Mouse (Mus musculus) olfactory bulb, adult 2 months (tissue): Measurements from ENCODE around the gene Ubc.
"Not testable (repeated sequence)": the region's sequence is repeated elsewhere in the genome, so short reads cannot be mapped to it uniquely, and the experiment has no call there.

Source experiments
- CTCF ChIP-seq: fragments of 200-500 bp; IDR thresholded peaks from 2 replicates; pipeline ENCODE4 v1.5.1; 2012; ENCODE audit warnings: low read depth, mild to moderate bottlenecking, low read length, moderate library complexity; ENCODE audit not compliant: insufficient read depth
- POLR2A ChIP-seq: fragments of 200-500 bp; IDR thresholded peaks from 2 replicates; pipeline ENCODE4 v1.6.1; 2012; ENCODE audit warnings: mild to moderate bottlenecking, low read depth, low read length, moderate library complexity; ENCODE audit not compliant: insufficient read depth

- TF ChIP-seq POLR2A, CTCF: not testable (repeated sequence)
These were observed 22.5 kb upstream of the Ubc start for GRCm38 (mm10) chr5:125412536-125412935.
